Mouse (Mus musculus): ENCODE measurements around the gene Il17d. TPM values are rescaled to one million over a fixed set of nuclear protein-coding genes. Genes with fewer than 3 reads are reported as not detected.

Il17d gene
- polyA plus RNA-seq (2016; fragmentation: Nextera tagmentation; extraction: Ambion mirVana): 3.0 and 3.6 TPM in 2 replicates

DNA sequence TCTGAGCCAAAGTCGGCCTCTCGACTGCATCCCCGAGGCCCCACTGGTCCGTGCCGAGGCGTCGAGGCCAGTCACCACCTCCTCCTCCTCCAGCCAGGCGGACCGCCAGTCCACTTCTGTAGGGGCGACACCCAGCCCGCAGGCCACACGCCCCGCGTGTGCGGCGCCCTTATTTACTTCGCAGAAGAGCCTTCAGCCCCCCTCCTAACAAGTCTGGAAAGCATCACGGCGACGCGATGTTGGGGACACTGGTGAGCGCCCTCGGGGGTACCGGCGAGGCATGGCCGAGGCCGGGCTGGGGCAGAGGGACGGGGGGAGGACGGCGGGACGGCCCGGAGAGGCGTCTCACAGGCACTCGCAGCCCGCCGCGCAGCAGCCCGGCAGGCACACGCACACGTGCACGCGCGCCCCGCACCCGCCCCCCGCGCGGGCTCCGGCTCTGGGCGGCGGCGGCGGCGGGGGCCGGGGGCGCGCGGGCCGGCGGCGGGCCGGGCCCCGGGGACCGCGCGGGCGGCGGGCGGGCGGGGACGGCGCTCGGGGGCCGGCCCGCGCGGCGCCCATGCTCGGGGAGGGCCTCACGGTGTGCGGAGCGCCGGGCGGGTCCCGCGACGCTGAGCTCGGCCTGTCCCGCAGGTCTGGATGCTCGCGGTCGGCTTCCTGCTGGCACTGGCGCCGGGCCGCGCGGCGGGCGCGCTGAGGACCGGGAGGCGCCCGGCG, at the start of gene Il17d:
Gene Il17d, plus strand, starts transcription at position 107 of the 717 bp plus-strand sequence.
- Histone ChIP-seq H3K9ac (replicated peaks) (peak within 1 kb of the TSS; percentile 71), H3K4me3 (peak within 1 kb of the TSS; percentile 83), H3K27me3 (peaks cover 54% of the 10 kb centered on the region), H3K9me3 (no peaks in the 10 kb centered on the region), H3K27ac (replicated peaks) (peak within 1 kb of the TSS; percentile 46), H3K4me1 (peaks cover 9% of the 10 kb centered on the region), H3K4me2 (replicated peaks) (peak within 1 kb of the TSS; percentile 88), H3K36me3 (no peaks in the 10 kb centered on the region)
- ATAC-seq (ENCODE audit: low FRiP score, low read depth): peak; percentile 70
- under 1% methylated on average over 73 of the region's 104 CpGs for WGBS

DNA sequence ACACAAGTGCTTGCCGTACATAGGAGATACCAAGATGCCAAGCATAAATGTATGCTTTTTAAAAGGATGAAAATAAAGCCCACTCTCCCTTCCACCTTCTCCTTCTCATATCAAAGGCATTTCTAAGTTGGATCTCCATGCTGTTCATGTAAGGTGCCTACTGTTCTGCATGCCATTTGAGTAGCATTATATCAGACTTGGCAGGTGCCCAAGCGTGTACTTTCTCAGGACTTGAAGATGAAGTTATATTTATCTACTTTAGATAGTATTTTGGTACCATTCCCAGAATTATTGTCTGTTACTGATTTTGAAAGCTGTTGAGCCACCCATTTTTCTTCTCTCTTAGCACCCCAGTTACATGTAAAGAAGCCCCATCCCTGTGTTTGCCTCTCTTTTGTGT, 49.5 kb upstream of the Il17d start:
- WGBS: 94% methylated on average over 2 of the region's 2 CpGs
- Histone ChIP-seq H3K4me1 (no peaks in the 10 kb centered on the region), H3K27me3 (no peaks in the 10 kb centered on the region), H3K9ac (replicated peaks) (no peak overlapping the region), H3K27ac (replicated peaks) (no peak overlapping the region), H3K4me3 (no peak overlapping the region), H3K4me2 (replicated peaks) (no peak overlapping the region), H3K36me3 (0 out of 2 replicates have a peak, but pooled peaks cover 8% of the 10 kb centered on the region), H3K9me3 (no peaks in the 10 kb centered on the region)
- no peak for ATAC-seq (ENCODE audit: low FRiP score, low read depth)

DNA sequence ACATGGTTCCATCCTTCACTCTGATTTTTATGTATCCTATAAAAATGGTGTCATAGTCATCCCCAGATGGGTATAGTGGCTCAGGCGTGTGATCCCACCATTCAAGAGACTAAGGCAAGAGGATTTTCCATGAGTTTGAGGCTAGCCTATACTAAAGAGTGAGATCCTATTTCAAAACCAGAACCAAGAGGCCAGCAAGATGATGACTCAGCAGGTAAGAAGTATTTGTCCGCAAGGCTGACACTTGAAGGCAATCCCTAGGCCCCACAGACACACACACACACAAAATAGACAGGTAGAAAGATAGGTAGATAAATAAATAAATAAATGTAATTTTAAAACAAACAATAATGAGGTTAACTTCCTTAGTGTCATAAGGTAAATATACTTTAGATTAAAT, 42.3 kb upstream of the Il17d start:
- no peak overlapping the region for H3K27ac ChIP-seq (replicated peaks)
- no peak overlapping the region for H3K9ac ChIP-seq (replicated peaks)
- no peak overlapping the region for H3K4me2 ChIP-seq (replicated peaks)
- no peaks in the 10 kb centered on the region for H3K36me3 ChIP-seq
- no peaks in the 10 kb centered on the region for H3K9me3 ChIP-seq
- H3K4me3 ChIP-seq: no peak overlapping the region
- no peaks in the 10 kb centered on the region for H3K27me3 ChIP-seq
- 90% methylated on average over 2 of the region's 2 CpGs for WGBS
- no peaks in the 10 kb centered on the region for H3K4me1 ChIP-seq
- no peak for ATAC-seq (ENCODE audit: low FRiP score, low read depth)

DNA sequence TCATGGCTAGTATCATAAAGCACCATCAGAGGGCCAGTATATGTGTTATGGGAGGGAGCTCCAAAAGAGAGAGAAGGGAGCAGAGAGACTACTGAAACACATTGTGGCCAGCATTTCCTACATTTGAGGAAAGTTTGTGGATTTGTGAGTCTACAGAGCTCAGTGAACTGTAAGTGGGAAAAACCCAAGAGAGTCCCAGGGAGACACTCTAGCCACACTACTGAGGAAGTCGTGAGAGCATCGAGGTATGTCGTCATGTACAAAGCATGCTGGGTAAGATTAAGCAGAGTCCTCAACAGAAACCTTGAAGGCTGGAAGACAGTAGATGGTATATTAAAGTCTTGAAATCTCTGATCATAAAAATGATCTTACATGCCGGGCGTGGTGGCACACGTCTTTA, 40.4 kb upstream of the Il17d start:
- Histone ChIP-seq H3K36me3 (no peaks in the 10 kb centered on the region), H3K4me2 (replicated peaks) (no peak overlapping the region), H3K9me3 (no peaks in the 10 kb centered on the region), H3K27ac (replicated peaks) (no peak overlapping the region), H3K27me3 (no peaks in the 10 kb centered on the region), H3K4me3 (no peak overlapping the region), H3K9ac (replicated peaks) (no peak overlapping the region), H3K4me1 (no peaks in the 10 kb centered on the region)
- WGBS: 96% methylated on average over 6 of the region's 6 CpGs
- ATAC-seq (ENCODE audit: low FRiP score, low read depth): no peak

DNA sequence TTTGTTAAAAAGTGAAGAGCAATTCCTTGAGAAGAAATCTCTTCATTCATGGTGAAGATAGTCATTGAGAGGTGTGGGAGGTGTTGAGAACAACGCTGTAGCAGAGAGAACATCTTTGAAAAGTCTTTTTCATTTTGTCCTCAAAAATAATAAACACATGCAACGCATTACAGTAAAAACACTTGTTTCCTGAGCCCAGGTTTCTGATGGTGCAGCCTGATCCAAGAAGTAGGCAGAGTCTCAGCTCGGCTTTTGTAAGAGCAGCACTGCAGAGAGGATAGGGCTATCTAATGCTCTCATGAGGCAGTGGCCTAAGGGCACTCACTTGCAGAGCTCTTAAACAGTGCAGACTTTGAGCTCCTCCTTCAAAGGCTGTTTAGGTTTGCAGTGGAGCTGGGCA, 34.9 kb upstream of the Il17d start:
- Histone ChIP-seq H3K4me3 (no peak overlapping the region), H3K9ac (replicated peaks) (no peak overlapping the region), H3K27ac (replicated peaks) (no peak overlapping the region), H3K27me3 (no peaks in the 10 kb centered on the region), H3K36me3 (peaks cover 7% of the 10 kb centered on the region; the same call in 1 of the 2 replicates), H3K4me1 (no peaks in the 10 kb centered on the region), H3K4me2 (replicated peaks) (no peak overlapping the region), H3K9me3 (no peaks in the 10 kb centered on the region)
- 92% methylated on average over 3 of the region's 3 CpGs for whole genome bisulfite sequencing
- ATAC-seq (ENCODE audit: low FRiP score, low read depth): no peak

DNA sequence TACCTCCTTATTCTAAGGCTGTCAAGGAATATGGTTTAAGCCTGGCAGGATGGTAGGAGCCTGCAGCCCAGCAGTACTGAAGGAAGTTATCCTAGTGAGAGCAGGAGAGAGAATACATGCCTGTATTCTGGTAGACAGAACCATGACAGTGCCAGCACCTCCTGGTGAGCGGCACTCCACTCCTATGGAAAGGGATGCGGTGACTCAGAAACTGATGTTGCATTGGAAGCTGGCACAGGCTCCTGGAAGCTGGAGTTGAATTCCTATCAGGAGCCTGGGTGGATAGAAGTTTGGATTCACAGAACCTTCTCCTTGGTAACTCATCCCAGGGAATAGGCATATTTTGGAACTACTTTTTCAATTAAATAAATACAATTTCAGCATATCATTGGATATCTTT, 30.7 kb upstream of the Il17d start:
- no peak overlapping the region for H3K4me3 ChIP-seq
- no peak for ATAC-seq (ENCODE audit: low FRiP score, low read depth)
- no peak overlapping the region for H3K9ac ChIP-seq (replicated peaks)

DNA sequence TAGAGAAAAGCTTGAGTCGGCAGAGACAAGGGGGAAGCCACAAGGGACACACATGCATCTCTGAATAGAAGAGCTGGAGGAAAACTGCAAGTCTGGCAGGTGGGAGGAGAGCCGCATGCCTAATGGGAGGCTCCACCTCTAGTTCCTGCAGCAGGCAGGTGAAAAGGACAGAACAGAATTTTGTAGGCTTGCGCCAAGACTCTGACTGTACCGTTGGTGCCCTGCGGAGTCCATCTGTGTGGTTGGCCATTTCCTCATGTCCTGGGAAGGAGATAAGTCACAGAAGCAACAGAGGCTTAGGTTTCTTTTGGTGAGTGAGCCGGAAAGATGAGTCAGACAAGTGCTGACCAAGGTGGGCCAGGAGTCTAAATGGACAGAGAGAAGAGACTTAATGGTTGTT, 20.8 kb upstream of the Il17d start:
- H3K9ac ChIP-seq (replicated peaks): no peak overlapping the region
- H3K36me3 ChIP-seq: 0 out of 2 replicates have a peak, but pooled peaks cover 5% of the 10 kb centered on the region
- no peak overlapping the region for H3K4me2 ChIP-seq (replicated peaks)
- H3K4me1 ChIP-seq: 0 out of 2 replicates have a peak, but pooled peaks cover 4% of the 10 kb centered on the region
- no peaks in the 10 kb centered on the region for H3K27me3 ChIP-seq
- no peak overlapping the region for H3K4me3 ChIP-seq
- ATAC-seq (ENCODE audit: low FRiP score, low read depth): no peak
- H3K9me3 ChIP-seq: no peaks in the 10 kb centered on the region
- no peak overlapping the region for H3K27ac ChIP-seq (replicated peaks)
- WGBS: 92% methylated on average over 6 of the region's 6 CpGs

More for the DNA sequence above, 30.7 kb upstream of the Il17d start:
- no peak overlapping the region for H3K4me2 ChIP-seq (replicated peaks)
- no peaks in the 10 kb centered on the region for H3K4me1 ChIP-seq
- no peak overlapping the region for H3K27ac ChIP-seq (replicated peaks)
- no peaks in the 10 kb centered on the region for H3K27me3 ChIP-seq
- 93% methylated on average over 2 of the region's 2 CpGs for WGBS
- no peaks in the 10 kb centered on the region for H3K9me3 ChIP-seq
- peaks cover 7% of the 10 kb centered on the region; the same call in 1 of the 2 replicates for H3K36me3 ChIP-seq

DNA sequence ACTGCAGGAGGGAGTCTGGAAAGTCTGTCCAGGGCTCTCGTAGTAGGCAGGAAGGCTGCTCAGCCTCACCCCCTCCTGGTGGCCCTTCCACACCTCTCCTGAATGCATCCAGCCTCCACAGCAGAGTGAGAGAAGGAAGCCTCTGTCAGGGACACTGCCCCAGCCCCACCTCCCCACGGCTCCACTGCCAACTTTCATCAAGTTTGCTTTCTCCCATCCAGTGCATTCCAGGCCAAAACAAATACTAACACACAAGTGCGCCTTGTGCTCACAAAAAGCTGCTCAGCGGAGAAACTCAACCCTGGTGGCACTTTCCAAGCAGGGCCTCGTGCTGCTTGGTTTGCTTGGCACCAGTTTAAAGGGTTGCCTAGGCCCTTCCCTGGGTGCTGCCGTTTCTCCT, 15.0 kb upstream of the Il17d start:
- Histone ChIP-seq H3K9me3 (no peaks in the 10 kb centered on the region), H3K36me3 (no peaks in the 10 kb centered on the region), H3K4me2 (replicated peaks) (no peak overlapping the region), H3K4me3 (no peak overlapping the region), H3K27me3 (no peaks in the 10 kb centered on the region), H3K27ac (replicated peaks) (no peak overlapping the region), H3K4me1 (no peaks in the 10 kb centered on the region), H3K9ac (replicated peaks) (no peak overlapping the region)
- 71% methylated on average over 6 of the region's 6 CpGs for WGBS
- ATAC-seq (ENCODE audit: low FRiP score, low read depth): no peak

DNA sequence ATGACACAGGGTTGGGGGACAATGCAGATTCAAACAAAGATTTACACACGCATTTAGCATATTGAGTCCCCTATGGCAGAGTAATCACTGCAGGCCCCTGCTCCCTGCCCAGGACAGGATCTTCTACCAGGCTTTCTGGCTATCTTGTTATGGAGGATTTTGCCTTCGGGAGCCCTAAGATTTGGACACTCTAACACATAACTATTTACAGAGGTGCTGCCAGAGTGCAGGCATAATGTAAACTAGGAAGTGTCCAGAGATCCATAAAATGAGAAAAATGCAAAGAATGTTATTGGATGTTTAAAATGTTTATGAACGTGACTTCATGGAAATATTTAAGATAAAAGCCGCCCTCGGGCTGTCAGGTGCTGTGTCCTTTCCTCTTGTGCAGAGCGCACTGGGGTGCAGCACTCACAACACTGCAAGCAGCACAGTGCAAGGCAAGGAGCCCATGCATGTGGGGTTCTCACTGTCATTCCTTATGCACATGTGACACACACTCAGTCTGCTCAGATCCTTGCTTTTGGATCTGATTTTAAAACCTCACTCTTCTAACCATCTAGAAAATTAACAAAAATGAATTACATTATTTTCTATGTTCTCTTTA, 9.3 kb upstream of the Il17d start:
- H3K27ac ChIP-seq (replicated peaks): no peak overlapping the region
- H3K27me3 ChIP-seq: no peaks in the 10 kb centered on the region
- H3K4me3 ChIP-seq: no peak overlapping the region
- WGBS: 78% methylated on average over 6 of the region's 6 CpGs
- no peak overlapping the region for H3K4me2 ChIP-seq (replicated peaks)
- no peak for ATAC-seq (ENCODE audit: low FRiP score, low read depth)
- H3K9me3 ChIP-seq: no peaks in the 10 kb centered on the region
- H3K36me3 ChIP-seq: 0 out of 2 replicates have a peak, but pooled peaks cover 4% of the 10 kb centered on the region
- H3K4me1 ChIP-seq: no peaks in the 10 kb centered on the region
- no peak overlapping the region for H3K9ac ChIP-seq (replicated peaks)

DNA sequence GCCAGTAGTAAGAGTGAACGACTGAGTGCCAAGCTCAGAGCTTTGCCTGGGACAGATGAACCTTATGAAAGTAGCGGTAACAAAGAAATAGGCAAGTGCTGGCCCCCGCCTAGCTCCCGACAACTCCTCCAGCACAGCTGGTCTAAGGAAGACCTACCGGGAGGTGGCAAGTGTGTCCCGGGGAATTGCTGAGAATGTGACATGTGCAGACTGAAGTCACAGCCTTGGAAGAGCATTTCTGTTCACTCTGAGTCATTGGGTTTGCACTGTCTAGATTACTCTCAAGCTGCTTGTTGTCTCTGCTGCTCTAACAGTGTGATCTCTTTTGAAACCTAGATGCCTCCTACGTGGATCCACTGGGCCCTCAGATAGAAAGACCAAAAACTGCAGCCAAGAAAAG, 7.6 kb upstream of the Il17d start:
- no peak overlapping the region for H3K4me2 ChIP-seq (replicated peaks)
- no peaks in the 10 kb centered on the region for H3K9me3 ChIP-seq
- no peaks in the 10 kb centered on the region for H3K4me1 ChIP-seq
- ATAC-seq (ENCODE audit: low FRiP score, low read depth): no peak
- H3K27ac ChIP-seq (replicated peaks): no peak overlapping the region
- H3K27me3 ChIP-seq: no peaks in the 10 kb centered on the region
- no peak overlapping the region for H3K4me3 ChIP-seq
- WGBS: 91% methylated on average over 7 of the region's 7 CpGs
- no peak overlapping the region for H3K9ac ChIP-seq (replicated peaks)
- H3K36me3 ChIP-seq: 0 out of 2 replicates have a peak, but pooled peaks cover 4% of the 10 kb centered on the region

DNA sequence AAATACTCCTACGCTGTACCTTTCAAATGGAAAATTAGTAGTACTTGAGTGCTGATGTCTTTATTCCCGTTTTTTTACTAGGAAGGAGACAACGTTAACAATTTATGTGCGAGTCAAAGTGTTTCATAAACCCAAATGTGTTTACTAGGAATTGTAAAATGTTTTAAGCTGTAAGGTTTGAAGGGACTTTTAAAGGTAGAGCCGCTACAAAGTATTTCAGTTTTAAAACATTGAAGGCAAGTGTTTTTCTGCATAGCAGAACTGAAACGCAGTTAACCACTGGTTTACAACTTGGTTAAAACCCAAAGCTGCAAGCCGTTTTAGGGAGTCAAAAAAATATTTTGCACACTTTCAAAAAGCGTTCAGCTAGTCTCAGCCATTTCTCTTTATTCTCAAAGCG, 815 bp upstream of the Il17d start:
- no peak overlapping the region for H3K9ac ChIP-seq (replicated peaks)
- H3K27me3 ChIP-seq: peaks cover 50% of the 10 kb centered on the region

DNA sequence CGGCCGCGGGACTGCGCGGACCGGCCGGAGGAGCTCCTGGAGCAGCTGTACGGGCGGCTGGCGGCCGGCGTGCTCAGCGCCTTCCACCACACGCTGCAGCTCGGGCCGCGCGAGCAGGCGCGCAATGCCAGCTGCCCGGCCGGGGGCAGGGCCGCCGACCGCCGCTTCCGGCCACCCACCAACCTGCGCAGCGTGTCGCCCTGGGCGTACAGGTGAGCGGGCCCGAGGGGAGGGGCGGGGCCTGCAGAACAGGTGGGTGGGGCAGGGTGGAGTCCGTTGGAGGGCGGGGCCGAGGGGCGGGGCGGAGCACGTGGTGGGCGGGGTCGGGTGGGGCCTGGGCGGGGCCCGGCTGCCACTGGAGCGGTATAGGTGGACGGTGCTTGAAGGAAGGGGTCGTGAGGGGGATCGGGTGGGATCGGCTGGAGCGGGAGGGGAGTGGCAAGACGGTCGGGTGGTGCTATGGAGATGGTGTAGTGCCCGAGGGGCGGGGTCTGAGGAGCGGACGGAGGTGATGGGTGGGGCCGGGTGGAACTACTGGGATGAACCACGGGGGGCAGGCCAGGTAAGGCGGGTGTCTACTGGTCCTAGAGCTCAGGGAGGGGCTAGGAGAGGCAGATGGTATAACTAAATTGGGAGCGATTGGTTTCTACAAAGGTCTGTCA, 942 bp downstream of the Il17d start:
- Histone ChIP-seq H3K4me1 (peaks cover 11% of the 10 kb centered on the region), H3K4me3 (peak overlapping the region; percentile 83), H3K9me3 (no peaks in the 10 kb centered on the region), H3K4me2 (replicated peaks) (peak overlapping the region; percentile 88), H3K27me3 (peaks cover 55% of the 10 kb centered on the region), H3K36me3 (no peaks in the 10 kb centered on the region), H3K27ac (replicated peaks) (peak overlapping the region; percentile 46), H3K9ac (replicated peaks) (peak overlapping the region; percentile 71)
- peak; percentile 81 for ATAC-seq (ENCODE audit: low FRiP score, low read depth)
- WGBS: under 1% methylated on average over 36 of the region's 60 CpGs

More for the DNA sequence above, 815 bp upstream of the Il17d start:
- H3K4me2 ChIP-seq (replicated peaks): no peak overlapping the region
- H3K27ac ChIP-seq (replicated peaks): no peak overlapping the region
- 89% methylated on average over 9 of the region's 9 CpGs for WGBS
- no peak overlapping the region for H3K4me3 ChIP-seq
- ATAC-seq (ENCODE audit: low FRiP score, low read depth): no peak
- no peaks in the 10 kb centered on the region for H3K36me3 ChIP-seq
- no peaks in the 10 kb centered on the region for H3K9me3 ChIP-seq
- H3K4me1 ChIP-seq: peaks cover 8% of the 10 kb centered on the region
